Mouse (Mus musculus) stomach, embryonic 14.5 days (tissue): ENCODE data around the gene Rnf186. TPM values are rescaled to one million over a fixed set of nuclear protein-coding genes. Genes with fewer than 3 reads are reported as not detected.
A peak's percentile ranks its signal among the peaks of the same experiment; 100 is the strongest.
"Not testable (repeated sequence)": the region's sequence is repeated elsewhere in the genome, so short reads cannot be mapped to it uniquely, and the experiment has no call there.

Experiments
- ATAC-seq: fragments of 200-750 bp; cut with Nextera tagmentation; 2 replicates; pipeline ENCODE4 v1.8.0; 2017; ENCODE audit warnings: low read depth, moderate TSS enrichment; ENCODE audit not compliant: insufficient number of reproducible peaks, insufficient read depth, low FRiP score
- H3K27ac ChIP-seq: fragments of 300-500 bp; sonication (generic); 2 replicates; pipeline ENCODE4 v1.5.1; 2014; ENCODE audit warnings: mild to moderate bottlenecking, low read length, moderate library complexity, mixed read lengths
- H3K27me3 ChIP-seq: fragments of 300-500 bp; sonication (generic); 2 replicates; pipeline ENCODE4 v1.6.1; 2014; ENCODE audit warnings: low read length, control low read depth, mixed read lengths; ENCODE audit not compliant: control insufficient read depth, insufficient read depth
- H3K36me3 ChIP-seq: fragments of 300-500 bp; sonication (generic); 2 replicates; pipeline ENCODE4 v1.6.1; 2014; ENCODE audit warnings: mild to moderate bottlenecking, control low read depth, low read length, moderate library complexity, mixed read lengths; ENCODE audit not compliant: control insufficient read depth, insufficient read depth
- H3K4me1 ChIP-seq: fragments of 300-500 bp; sonication (generic); 2 replicates; pipeline ENCODE4 v1.6.1; 2014; ENCODE audit warnings: low read length, control low read depth, mixed read lengths; ENCODE audit not compliant: control insufficient read depth, insufficient read depth
- H3K4me2 ChIP-seq: fragments of 300-500 bp; sonication (generic); replicated peaks from 2 replicates; pipeline ENCODE4 v1.6.1; 2014; ENCODE audit warnings: low read depth, low read length, control low read depth
- H3K4me3 ChIP-seq: fragments of 300-500 bp; sonication (generic); 2 replicates; pipeline ENCODE4 v1.5.1; 2014; ENCODE audit warnings: low read depth, low read length, control low read depth
- H3K9ac ChIP-seq: fragments of 300-500 bp; sonication (generic); replicated peaks from 2 replicates; pipeline ENCODE4 v1.6.1; 2014; ENCODE audit warnings: low read depth, mild to moderate bottlenecking, control low read depth, low read length, moderate library complexity, mixed read lengths
- H3K9me3 ChIP-seq: fragments of 300-500 bp; sonication (generic); 2 replicates; pipeline ENCODE4 v1.6.1; 2016; ENCODE audit warnings: low read depth, low read length, control low read depth; ENCODE audit not compliant: control insufficient read depth
- WGBS: fragments of 180-500 bp; shearing (Covaris S2); extraction: QIAGEN DNeasy Blood & Tissue Kit; methylation state at CpG from one replicate; pipeline ENCODE4 v1.1.7; 2014; 5-methylcytosine and 5-hydroxymethylcytosine counted together
- polyA plus RNA-seq: library from polyadenylated mRNA; unstranded; fragments of >200 nt; fragmentation: Nextera tagmentation; extraction: Ambion mirVana; gene quantifications from 2 replicates; pipeline ENCODE4 v1.2.1, GENCODE M21; 2014

The Rnf186 gene
- polyA plus RNA-seq, 1 experiment from 2014 or later: 14.2 TPM

DNA sequence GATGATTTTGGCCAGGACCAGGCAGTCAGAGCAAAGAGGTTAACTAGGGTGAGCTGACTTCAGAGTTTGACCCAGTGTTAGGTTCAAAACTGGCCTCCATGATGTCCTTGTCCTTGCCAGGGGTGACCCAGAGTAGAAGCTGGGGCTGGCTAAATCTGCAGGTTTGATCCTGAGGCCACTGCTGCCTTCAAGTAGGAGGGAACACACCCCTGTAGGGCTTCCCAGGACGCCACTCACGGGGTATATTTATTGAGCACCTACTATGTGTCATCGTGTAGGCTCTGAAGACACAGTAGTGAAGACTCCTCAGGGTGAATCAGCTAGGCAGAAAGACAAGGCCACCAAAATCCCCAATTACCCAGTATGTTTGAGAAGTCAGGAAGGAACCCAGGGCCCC, 6.8 kb downstream of the Rnf186 start:
- 56% methylated on average over 3 of the region's 3 CpGs for WGBS
- ATAC-seq: peak; percentile 4; the same call in 1 of the 2 replicates
- Histone ChIP-seq H3K36me3 (no peaks in the 10 kb centered on the region), H3K4me2 (peak overlapping the region; percentile 90), H3K27ac (peak overlapping the region; percentile 11; the same call in 1 of the 2 replicates), H3K4me1 (peaks cover 13% of the 10 kb centered on the region; the same call in 1 of the 2 replicates), H3K27me3 (no peaks in the 10 kb centered on the region), H3K4me3 (peak overlapping the region; percentile 68), H3K9me3 (no peaks in the 10 kb centered on the region), H3K9ac (peak overlapping the region; percentile 88; the same call in 1 of the 2 replicates)

- H3K4me3 ChIP-seq, H3K27me3 ChIP-seq, H3K4me2 ChIP-seq, ATAC-seq, H3K36me3 ChIP-seq, H3K9ac ChIP-seq, H3K9me3 ChIP-seq, H3K27ac ChIP-seq: not testable (repeated sequence)
- WGBS: 86% methylated on average over 2 of the region's 2 CpGs
- peaks cover 13% of the 10 kb centered on the region; the same call in 1 of the 2 replicates for H3K4me1 ChIP-seq
Measured at GRCm38 (mm10) chr4:138974540-138974939, 7.6 kb downstream of the Rnf186 start.

- no peak for ATAC-seq
- Histone ChIP-seq H3K9ac (no peak overlapping the region), H3K36me3 (no peaks in the 10 kb centered on the region), H3K27ac (no peak overlapping the region), H3K4me3 (no peak overlapping the region), H3K9me3 (no peaks in the 10 kb centered on the region), H3K4me2 (no peak overlapping the region), H3K4me1 (peaks cover 9% of the 10 kb centered on the region; the same call in 1 of the 2 replicates), H3K27me3 (no peaks in the 10 kb centered on the region)
- WGBS: 38% methylated on average over 3 of the region's 3 CpGs
Measured at GRCm38 (mm10) chr4:138975194-138975593, 8.3 kb downstream of the Rnf186 start.

- no peak for ATAC-seq
- H3K9ac ChIP-seq: no peak overlapping the region
- H3K4me2 ChIP-seq: no peak overlapping the region
- peaks cover 9% of the 10 kb centered on the region; the same call in 1 of the 2 replicates for H3K4me1 ChIP-seq
- H3K4me3 ChIP-seq: no peak overlapping the region
- 47% methylated on average over 6 of the region's 6 CpGs for WGBS
- H3K9me3 ChIP-seq: no peaks in the 10 kb centered on the region
- H3K27me3 ChIP-seq: no peaks in the 10 kb centered on the region
- H3K27ac ChIP-seq: no peak overlapping the region
- H3K36me3 ChIP-seq: no peaks in the 10 kb centered on the region
Measured at GRCm38 (mm10) chr4:138976046-138976445, 9.1 kb downstream of the Rnf186 start.

GRCm38 (mm10) chr4:138980021-138980420, 13.1 kb downstream of the Rnf186 start:
- H3K4me2 ChIP-seq: no peak overlapping the region
- H3K27me3 ChIP-seq: no peaks in the 10 kb centered on the region
- H3K4me1 ChIP-seq: no peaks in the 10 kb centered on the region
- WGBS: 80% methylated on average over 8 of the region's 8 CpGs
- no peak overlapping the region for H3K27ac ChIP-seq
- no peak for ATAC-seq
- no peak overlapping the region for H3K4me3 ChIP-seq
- no peak overlapping the region for H3K9ac ChIP-seq
- no peaks in the 10 kb centered on the region for H3K9me3 ChIP-seq
- no peaks in the 10 kb centered on the region for H3K36me3 ChIP-seq

GRCm38 (mm10) chr4:138980771-138981420, 14.0 kb downstream of the Rnf186 start:
- 17% methylated on average over 12 of the region's 12 CpGs for WGBS
- Histone ChIP-seq H3K27me3 (no peaks in the 10 kb centered on the region), H3K9me3 (no peaks in the 10 kb centered on the region), H3K36me3 (no peaks in the 10 kb centered on the region), H3K4me1 (no peaks in the 10 kb centered on the region), H3K4me3 (no peak overlapping the region), H3K27ac (no peak overlapping the region), H3K9ac (no peak overlapping the region), H3K4me2 (no peak overlapping the region)
- ATAC-seq: no peak

DNA sequence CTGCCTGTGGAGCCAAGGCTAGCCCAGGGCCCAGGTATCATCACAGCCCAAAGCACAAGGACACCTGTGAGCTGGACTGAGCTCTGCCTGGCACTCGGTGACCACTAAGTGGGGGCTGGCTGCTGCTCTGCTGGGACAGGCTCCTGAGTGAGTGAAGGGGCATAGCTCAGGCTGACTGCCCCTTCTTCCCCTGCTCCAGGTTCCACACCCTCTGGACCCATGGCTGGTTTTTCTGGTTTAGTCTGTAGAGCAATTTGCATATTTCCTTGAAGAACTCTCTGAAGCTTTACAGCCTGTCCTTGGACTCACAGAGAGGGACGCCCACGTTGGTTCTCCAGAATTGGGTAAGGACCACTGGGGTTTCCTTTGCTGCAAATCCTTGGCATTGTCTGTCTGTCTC, 16.5 kb downstream of the Rnf186 start:
- Histone ChIP-seq H3K27me3 (no peaks in the 10 kb centered on the region), H3K4me3 (no peak overlapping the region), H3K36me3 (no peaks in the 10 kb centered on the region), H3K9ac (no peak overlapping the region), H3K27ac (0 out of 2 replicates have a peak overlapping the region, but pooled peaks have one; percentile 10), H3K4me1 (no peaks in the 10 kb centered on the region), H3K9me3 (no peaks in the 10 kb centered on the region), H3K4me2 (no peak overlapping the region)
- 54% methylated on average over 3 of the region's 3 CpGs for WGBS
- 0 out of 2 replicates have a peak, but pooled peaks have one; percentile 18 for ATAC-seq

- Histone ChIP-seq H3K4me3 (no peak overlapping the region), H3K36me3 (no peaks in the 10 kb centered on the region), H3K27me3 (no peaks in the 10 kb centered on the region), H3K4me2 (no peak overlapping the region), H3K9ac (no peak overlapping the region), H3K27ac (no peak overlapping the region), H3K9me3 (no peaks in the 10 kb centered on the region), H3K4me1 (no peaks in the 10 kb centered on the region)
- no peak for ATAC-seq
- WGBS: 80% methylated on average over 7 of the region's 7 CpGs
Measured at GRCm38 (mm10) chr4:138984744-138985143, 17.8 kb downstream of the Rnf186 start.

GRCm38 (mm10) chr4:138986280-138986679, 19.4 kb downstream of the Rnf186 start:
- no peaks in the 10 kb centered on the region for H3K36me3 ChIP-seq
- WGBS: 59% methylated on average over 5 of the region's 5 CpGs
- no peak overlapping the region for H3K27ac ChIP-seq
- H3K4me2 ChIP-seq: no peak overlapping the region
- H3K4me3 ChIP-seq: no peak overlapping the region
- H3K9ac ChIP-seq: no peak overlapping the region
- H3K27me3 ChIP-seq: no peaks in the 10 kb centered on the region
- 0 out of 2 replicates have a peak, but pooled peaks have one; percentile 23 for ATAC-seq
- H3K4me1 ChIP-seq: no peaks in the 10 kb centered on the region
- H3K9me3 ChIP-seq: no peaks in the 10 kb centered on the region
